Mouse (Mus musculus): Measurements from ENCODE around the gene Wdr48. TPM values are rescaled to one million over a fixed set of nuclear protein-coding genes. Genes with fewer than 3 reads are reported as not detected.

Wdr48 gene
- 64.0 and 74.8 TPM in 2 replicates for polyA plus RNA-seq (2014; fragmentation: Nextera tagmentation; extraction: Ambion mirVana)

GRCm38 (mm10) chr9:119894339-119895009, at the start of gene Wdr48:
Gene Wdr48, plus strand, starts transcription at chr9:119894878.
- Histone ChIP-seq H3K9me3 (replicated peaks; ENCODE audit: control insufficient read depth, low read length) (no peaks in the 10 kb centered on the region), H3K4me3 (ENCODE audit: low read depth, low read length) (peak within 1 kb of the TSS; percentile 99), H3K4me1 (ENCODE audit: control insufficient read depth, insufficient read depth, low read length) (no peaks in the 10 kb centered on the region), H3K27ac (replicated peaks; ENCODE audit: low read depth, low read length) (peak within 1 kb of the TSS; percentile 52; the same call in 1 of the 2 replicates), H3K27me3 (ENCODE audit: control insufficient read depth, insufficient read depth, low read length) (no peaks in the 10 kb centered on the region), H3K9ac (replicated peaks; ENCODE audit: low read length) (peak within 1 kb of the TSS; percentile 87), H3K4me2 (ENCODE audit: low read depth, low read length) (peak within 1 kb of the TSS; percentile 81), H3K36me3 (replicated peaks; ENCODE audit: control insufficient read depth, insufficient read depth, low read depth, low read length) (no peaks in the 10 kb centered on the region)
- 4% methylated on average over 34 of the region's 34 CpGs for WGBS
- ATAC-seq (replicated peaks; ENCODE audit: insufficient number of reproducible peaks, low FRiP score, low TSS enrichment, low read depth): peak; percentile 99
- DNase-seq (ENCODE audit: low spot score): peak; percentile 100

GRCm38 (mm10) chr9:119847187-119847586, 47.5 kb upstream of the Wdr48 start:
- WGBS: 77% methylated on average over 6 of the region's 6 CpGs
- no peak overlapping the region for H3K9ac ChIP-seq (replicated peaks; ENCODE audit: low read length)
- no peak for ATAC-seq (replicated peaks; ENCODE audit: insufficient number of reproducible peaks, low FRiP score, low TSS enrichment, low read depth)

GRCm38 (mm10) chr9:119848671-119849070, 46.0 kb upstream of the Wdr48 start:
- no peaks in the 10 kb centered on the region for H3K36me3 ChIP-seq (replicated peaks; ENCODE audit: control insufficient read depth, insufficient read depth, low read depth, low read length)
- no peak overlapping the region for H3K4me3 ChIP-seq (ENCODE audit: low read depth, low read length)
- H3K27me3 ChIP-seq (ENCODE audit: control insufficient read depth, insufficient read depth, low read length): no peaks in the 10 kb centered on the region
- WGBS: 33% methylated on average over 7 of the region's 7 CpGs
- no peak overlapping the region for H3K27ac ChIP-seq (replicated peaks; ENCODE audit: low read depth, low read length)
- no peak overlapping the region for H3K9ac ChIP-seq (replicated peaks; ENCODE audit: low read length)
- ATAC-seq (replicated peaks; ENCODE audit: insufficient number of reproducible peaks, low FRiP score, low TSS enrichment, low read depth) (no peak), DNase-seq (ENCODE audit: low spot score) (no peak)
- H3K9me3 ChIP-seq (replicated peaks; ENCODE audit: control insufficient read depth, low read length): no peaks in the 10 kb centered on the region
- no peaks in the 10 kb centered on the region for H3K4me1 ChIP-seq (ENCODE audit: control insufficient read depth, insufficient read depth, low read length)
- no peak overlapping the region for H3K4me2 ChIP-seq (ENCODE audit: low read depth, low read length)

More at GRCm38 (mm10) chr9:119847187-119847586, 47.5 kb upstream of the Wdr48 start:
- Histone ChIP-seq H3K9me3 (replicated peaks; ENCODE audit: control insufficient read depth, low read length) (no peaks in the 10 kb centered on the region), H3K36me3 (replicated peaks; ENCODE audit: control insufficient read depth, insufficient read depth, low read depth, low read length) (no peaks in the 10 kb centered on the region), H3K4me3 (ENCODE audit: low read depth, low read length) (no peak overlapping the region), H3K27me3 (ENCODE audit: control insufficient read depth, insufficient read depth, low read length) (no peaks in the 10 kb centered on the region), H3K27ac (replicated peaks; ENCODE audit: low read depth, low read length) (no peak overlapping the region), H3K4me2 (ENCODE audit: low read depth, low read length) (no peak overlapping the region), H3K4me1 (ENCODE audit: control insufficient read depth, insufficient read depth, low read length) (no peaks in the 10 kb centered on the region)
- no peak for DNase-seq (ENCODE audit: low spot score)

- DNase-seq (ENCODE audit: low spot score) (no peak), ATAC-seq (replicated peaks; ENCODE audit: insufficient number of reproducible peaks, low FRiP score, low TSS enrichment, low read depth) (no peak)
- Histone ChIP-seq H3K4me3 (ENCODE audit: low read depth, low read length) (no peak overlapping the region), H3K27ac (replicated peaks; ENCODE audit: low read depth, low read length) (no peak overlapping the region), H3K36me3 (replicated peaks; ENCODE audit: control insufficient read depth, insufficient read depth, low read depth, low read length) (no peaks in the 10 kb centered on the region), H3K27me3 (ENCODE audit: control insufficient read depth, insufficient read depth, low read length) (no peaks in the 10 kb centered on the region), H3K4me2 (ENCODE audit: low read depth, low read length) (no peak overlapping the region), H3K9ac (replicated peaks; ENCODE audit: low read length) (no peak overlapping the region), H3K4me1 (ENCODE audit: control insufficient read depth, insufficient read depth, low read length) (no peaks in the 10 kb centered on the region), H3K9me3 (replicated peaks; ENCODE audit: control insufficient read depth, low read length) (no peaks in the 10 kb centered on the region)
- 20% methylated on average over 8 of the region's 8 CpGs for WGBS
Observed at GRCm38 (mm10) chr9:119849214-119849613, 45.5 kb upstream of the Wdr48 start.

- 56% methylated on average over 10 of the region's 10 CpGs for WGBS
Observed at GRCm38 (mm10) chr9:119852347-119853030, 42.2 kb upstream of the Wdr48 start.

GRCm38 (mm10) chr9:119853071-119853846, 41.4 kb upstream of the Wdr48 start:
- H3K4me1 ChIP-seq (ENCODE audit: control insufficient read depth, insufficient read depth, low read length): no peaks in the 10 kb centered on the region
- no peak overlapping the region for H3K4me2 ChIP-seq (ENCODE audit: low read depth, low read length)
- H3K27ac ChIP-seq (replicated peaks; ENCODE audit: low read depth, low read length): no peak overlapping the region
- ATAC-seq (replicated peaks; ENCODE audit: insufficient number of reproducible peaks, low FRiP score, low TSS enrichment, low read depth): no peak
- H3K27me3 ChIP-seq (ENCODE audit: control insufficient read depth, insufficient read depth, low read length): no peaks in the 10 kb centered on the region
- DNase-seq (ENCODE audit: low spot score): no peak
- H3K9ac ChIP-seq (replicated peaks; ENCODE audit: low read length): no peak overlapping the region
- H3K4me3 ChIP-seq (ENCODE audit: low read depth, low read length): no peak overlapping the region
- H3K9me3 ChIP-seq (replicated peaks; ENCODE audit: control insufficient read depth, low read length): no peaks in the 10 kb centered on the region
- WGBS: 73% methylated on average over 2 of the region's 2 CpGs
- H3K36me3 ChIP-seq (replicated peaks; ENCODE audit: control insufficient read depth, insufficient read depth, low read depth, low read length): no peaks in the 10 kb centered on the region

More at GRCm38 (mm10) chr9:119852347-119853030, 42.2 kb upstream of the Wdr48 start:
- ATAC-seq (replicated peaks; ENCODE audit: insufficient number of reproducible peaks, low FRiP score, low TSS enrichment, low read depth) (no peak), DNase-seq (ENCODE audit: low spot score) (peak; percentile 34)
- Histone ChIP-seq H3K27me3 (ENCODE audit: control insufficient read depth, insufficient read depth, low read length) (no peaks in the 10 kb centered on the region), H3K4me3 (ENCODE audit: low read depth, low read length) (no peak overlapping the region), H3K9me3 (replicated peaks; ENCODE audit: control insufficient read depth, low read length) (no peaks in the 10 kb centered on the region), H3K27ac (replicated peaks; ENCODE audit: low read depth, low read length) (no peak overlapping the region), H3K4me2 (ENCODE audit: low read depth, low read length) (no peak overlapping the region), H3K4me1 (ENCODE audit: control insufficient read depth, insufficient read depth, low read length) (no peaks in the 10 kb centered on the region), H3K9ac (replicated peaks; ENCODE audit: low read length) (no peak overlapping the region), H3K36me3 (replicated peaks; ENCODE audit: control insufficient read depth, insufficient read depth, low read depth, low read length) (no peaks in the 10 kb centered on the region)

GRCm38 (mm10) chr9:119854170-119854569, 40.5 kb upstream of the Wdr48 start:
- no peak overlapping the region for H3K4me3 ChIP-seq (ENCODE audit: low read depth, low read length)
- H3K9me3 ChIP-seq (replicated peaks; ENCODE audit: control insufficient read depth, low read length): no peaks in the 10 kb centered on the region
- no peak overlapping the region for H3K27ac ChIP-seq (replicated peaks; ENCODE audit: low read depth, low read length)
- no peak for ATAC-seq (replicated peaks; ENCODE audit: insufficient number of reproducible peaks, low FRiP score, low TSS enrichment, low read depth)
- no peak for DNase-seq (ENCODE audit: low spot score)
- no peaks in the 10 kb centered on the region for H3K4me1 ChIP-seq (ENCODE audit: control insufficient read depth, insufficient read depth, low read length)
- WGBS: 49% methylated on average over 8 of the region's 8 CpGs
- H3K36me3 ChIP-seq (replicated peaks; ENCODE audit: control insufficient read depth, insufficient read depth, low read depth, low read length): no peaks in the 10 kb centered on the region
- no peaks in the 10 kb centered on the region for H3K27me3 ChIP-seq (ENCODE audit: control insufficient read depth, insufficient read depth, low read length)
- no peak overlapping the region for H3K4me2 ChIP-seq (ENCODE audit: low read depth, low read length)
- no peak overlapping the region for H3K9ac ChIP-seq (replicated peaks; ENCODE audit: low read length)

All from embryonic facial prominence, embryonic 11.5 days (tissue).